Mouse (Mus musculus) midbrain, embryonic 11.5 days (tissue): ENCODE data around the gene Entpd7. TPM values are rescaled to one million over a fixed set of nuclear protein-coding genes. Genes with fewer than 3 reads are reported as not detected.
A peak's percentile ranks its signal among the peaks of the same experiment; 100 is the strongest.

Experiments used
- ATAC-seq: fragments of 200-750 bp; cut with Nextera tagmentation; 2 replicates; pipeline ENCODE4 v1.8.0; 2017; ENCODE audit warnings: moderate TSS enrichment, moderate library complexity; ENCODE audit not compliant: low FRiP score
- DNase-seq: peaks from one replicate; pipeline ENCODE4 v3.0.0; 2015; ENCODE audit warnings: low spot score; ENCODE audit errors: missing footprints
- H3K27ac ChIP-seq: fragments of 300-500 bp; sonication (generic); 2 replicates; pipeline ENCODE4 v1.5.1; 2014; ENCODE audit warnings: low read depth, low read length
- H3K27me3 ChIP-seq: fragments of 300-500 bp; sonication (generic); 2 replicates; pipeline ENCODE4 v1.6.1; 2014; ENCODE audit warnings: mild to moderate bottlenecking, low read length, moderate library complexity, mixed read lengths; ENCODE audit not compliant: control insufficient read depth, insufficient read depth
- H3K36me3 ChIP-seq: fragments of 300-500 bp; sonication (generic); 2 replicates; pipeline ENCODE4 v1.6.1; 2014; ENCODE audit warnings: mild to moderate bottlenecking, low read length, moderate library complexity, mixed read lengths; ENCODE audit not compliant: control insufficient read depth, insufficient read depth
- H3K4me1 ChIP-seq: fragments of 300-500 bp; sonication (generic); 2 replicates; pipeline ENCODE4 v1.6.1; 2014; ENCODE audit warnings: low read length; ENCODE audit not compliant: control insufficient read depth, insufficient read depth
- H3K4me2 ChIP-seq: fragments of 300-500 bp; sonication (generic); 2 replicates; pipeline ENCODE4 v1.6.1; 2014; ENCODE audit warnings: mild to moderate bottlenecking, moderate library complexity
- H3K4me3 ChIP-seq: fragments of 300-500 bp; sonication (generic); 2 replicates; pipeline ENCODE4 v1.5.1; 2014; ENCODE audit warnings: low read depth, low read length
- H3K9ac ChIP-seq: fragments of 300-500 bp; sonication (generic); 2 replicates; pipeline ENCODE4 v1.6.1; 2014; ENCODE audit warnings: low read length
- H3K9me3 ChIP-seq: fragments of 300-500 bp; sonication (generic); 2 replicates; pipeline ENCODE4 v1.6.1; 2016; ENCODE audit warnings: low read length; ENCODE audit not compliant: control insufficient read depth
- WGBS: fragments of 180-500 bp; shearing (Covaris S2); extraction: QIAGEN DNeasy Blood & Tissue Kit; methylation state at CpG from one replicate; pipeline ENCODE4 v1.1.7; 2014; 5-methylcytosine and 5-hydroxymethylcytosine counted together
- polyA plus RNA-seq: library from polyadenylated mRNA; unstranded; fragments of >200 nt; fragmentation: Nextera tagmentation; extraction: Ambion mirVana; gene quantifications from 2 replicates; pipeline ENCODE4 v1.2.1, GENCODE M21; 2014

Gene Entpd7
- polyA plus RNA-seq, 1 experiment from 2014 or later, result 12.2 TPM

GRCm38 (mm10) chr19:43729296-43730036 is 40.0 kb downstream of the Entpd7 start:
- H3K9me3 ChIP-seq, result no peaks in the 10 kb centered on the region
- peaks cover 8% of the 10 kb centered on the region; the same call in 1 of the 2 replicates for H3K36me3 ChIP-seq
- H3K4me2 ChIP-seq, result peak overlapping the region; percentile 29
- DNase-seq (peak; percentile 92), ATAC-seq (peak; percentile 55)
- 43% methylated on average over 22 of the region's 22 CpGs for WGBS
- no peaks in the 10 kb centered on the region for H3K27me3 ChIP-seq
- H3K4me1 ChIP-seq, result peaks cover 3% of the 10 kb centered on the region; the same call in 1 of the 2 replicates
- H3K9ac ChIP-seq, result peak overlapping the region; percentile 50
- peak overlapping the region; percentile 13 for H3K4me3 ChIP-seq
- H3K27ac ChIP-seq, result no peak overlapping the region

- DNase-seq (no peak), ATAC-seq (no peak)
- Histone ChIP-seq H3K4me2 (peak overlapping the region; percentile 29), H3K9me3 (no peaks in the 10 kb centered on the region), H3K4me3 (peak overlapping the region; percentile 13; the same call in 1 of the 2 replicates), H3K27me3 (no peaks in the 10 kb centered on the region), H3K4me1 (peaks cover 3% of the 10 kb centered on the region; the same call in 1 of the 2 replicates), H3K36me3 (peaks cover 8% of the 10 kb centered on the region; the same call in 1 of the 2 replicates), H3K27ac (no peak overlapping the region), H3K9ac (peak overlapping the region; percentile 50)
- WGBS, result 27% methylated on average over 8 of the region's 8 CpGs
These were observed 40.6 kb downstream of the Entpd7 start for GRCm38 (mm10) chr19:43730037-43730428.

- Histone ChIP-seq H3K36me3 (peaks cover 6% of the 10 kb centered on the region; the same call in 1 of the 2 replicates), H3K27me3 (no peaks in the 10 kb centered on the region), H3K4me1 (peaks cover 3% of the 10 kb centered on the region; the same call in 1 of the 2 replicates), H3K27ac (no peak overlapping the region), H3K4me2 (no peak overlapping the region), H3K9me3 (no peaks in the 10 kb centered on the region), H3K4me3 (no peak overlapping the region), H3K9ac (no peak overlapping the region)
- 72% methylated on average over 7 of the region's 7 CpGs for WGBS
- ATAC-seq (no peak), DNase-seq (no peak)
These were observed 41.7 kb downstream of the Entpd7 start for GRCm38 (mm10) chr19:43731157-43731556.

- Histone ChIP-seq H3K27me3 (no peaks in the 10 kb centered on the region), H3K4me2 (no peak overlapping the region), H3K4me3 (no peak overlapping the region), H3K9me3 (no peaks in the 10 kb centered on the region), H3K9ac (no peak overlapping the region), H3K4me1 (no peaks in the 10 kb centered on the region), H3K36me3 (peaks cover 24% of the 10 kb centered on the region), H3K27ac (no peak overlapping the region)
- WGBS, result 97% methylated on average over 10 of the region's 10 CpGs
- ATAC-seq (no peak), DNase-seq (no peak)
These were observed 48.9 kb downstream of the Entpd7 start for GRCm38 (mm10) chr19:43738409-43738808.

GRCm38 (mm10) chr19:43743401-43743800 is 53.9 kb downstream of the Entpd7 start:
- H3K27ac ChIP-seq, result no peak overlapping the region
- H3K4me1 ChIP-seq, result no peaks in the 10 kb centered on the region
- H3K9me3 ChIP-seq, result no peaks in the 10 kb centered on the region
- no peaks in the 10 kb centered on the region for H3K27me3 ChIP-seq
- no peak overlapping the region for H3K4me2 ChIP-seq
- ATAC-seq (no peak), DNase-seq (no peak)
- H3K4me3 ChIP-seq, result no peak overlapping the region
- no peak overlapping the region for H3K9ac ChIP-seq
- WGBS, result 93% methylated on average over 7 of the region's 7 CpGs
- H3K36me3 ChIP-seq, result peaks cover 21% of the 10 kb centered on the region

- no peak overlapping the region for H3K9ac ChIP-seq
- no peak overlapping the region for H3K4me3 ChIP-seq
- no peak for ATAC-seq
- no peaks in the 10 kb centered on the region for H3K4me1 ChIP-seq
- H3K27me3 ChIP-seq, result no peaks in the 10 kb centered on the region
- WGBS, result 91% methylated on average over 3 of the region's 3 CpGs
- peaks cover 18% of the 10 kb centered on the region for H3K36me3 ChIP-seq
- DNase-seq, result no peak
- no peak overlapping the region for H3K27ac ChIP-seq
- no peak overlapping the region for H3K4me2 ChIP-seq
- H3K9me3 ChIP-seq, result no peaks in the 10 kb centered on the region
These were observed 56.3 kb downstream of the Entpd7 start for GRCm38 (mm10) chr19:43745740-43746139.

GRCm38 (mm10) chr19:43747877-43748276 is 58.4 kb downstream of the Entpd7 start:
- DNase-seq (no peak), ATAC-seq (no peak)
- Histone ChIP-seq H3K36me3 (peaks cover 8% of the 10 kb centered on the region), H3K9ac (no peak overlapping the region), H3K4me3 (no peak overlapping the region), H3K9me3 (no peaks in the 10 kb centered on the region), H3K27me3 (no peaks in the 10 kb centered on the region), H3K27ac (no peak overlapping the region), H3K4me2 (no peak overlapping the region), H3K4me1 (0 out of 2 replicates have a peak, but pooled peaks cover 3% of the 10 kb centered on the region)
- 92% methylated on average over 4 of the region's 4 CpGs for WGBS

- H3K9ac ChIP-seq, result no peak overlapping the region
- no peak overlapping the region for H3K27ac ChIP-seq
- ATAC-seq (no peak), DNase-seq (no peak)
- H3K27me3 ChIP-seq, result no peaks in the 10 kb centered on the region
- peaks cover 6% of the 10 kb centered on the region for H3K36me3 ChIP-seq
- H3K4me1 ChIP-seq, result peaks cover 6% of the 10 kb centered on the region
- no peaks in the 10 kb centered on the region for H3K9me3 ChIP-seq
- 100% methylated on average over 2 of the region's 2 CpGs for WGBS
- H3K4me2 ChIP-seq, result no peak overlapping the region
- no peak overlapping the region for H3K4me3 ChIP-seq
These were observed 60.5 kb downstream of the Entpd7 start for GRCm38 (mm10) chr19:43750008-43750407.

- Histone ChIP-seq H3K9me3 (no peaks in the 10 kb centered on the region), H3K27me3 (no peaks in the 10 kb centered on the region), H3K4me3 (peak within 1 kb of the TSS; percentile 55), H3K4me2 (peak within 1 kb of the TSS; percentile 64), H3K36me3 (peaks cover 6% of the 10 kb centered on the region), H3K9ac (peak within 1 kb of the TSS; percentile 82), H3K4me1 (peaks cover 6% of the 10 kb centered on the region), H3K27ac (peak within 1 kb of the TSS; percentile 87)
- under 1% methylated on average over 62 of the region's 62 CpGs for WGBS
- DNase-seq, result peak; percentile 100
- ATAC-seq, result peak; percentile 95
These were observed 63.2 kb downstream of the Entpd7 start, which contains the start of the genes Cutc and Cox15 for GRCm38 (mm10) chr19:43752489-43753225. Gene Cutc, plus strand, starts transcription at chr19:43752996. Gene Cox15, minus strand, starts transcription at chr19:43753000.
